Mouse (Mus musculus): ENCODE measurements at regions not wholly inside any gene's neighbourhood (a gene's known extent, or its start where the extent isn't known, plus 50 kb on each side); places are given as distances from the start of the nearest gene placed in this dataset.

DNA sequence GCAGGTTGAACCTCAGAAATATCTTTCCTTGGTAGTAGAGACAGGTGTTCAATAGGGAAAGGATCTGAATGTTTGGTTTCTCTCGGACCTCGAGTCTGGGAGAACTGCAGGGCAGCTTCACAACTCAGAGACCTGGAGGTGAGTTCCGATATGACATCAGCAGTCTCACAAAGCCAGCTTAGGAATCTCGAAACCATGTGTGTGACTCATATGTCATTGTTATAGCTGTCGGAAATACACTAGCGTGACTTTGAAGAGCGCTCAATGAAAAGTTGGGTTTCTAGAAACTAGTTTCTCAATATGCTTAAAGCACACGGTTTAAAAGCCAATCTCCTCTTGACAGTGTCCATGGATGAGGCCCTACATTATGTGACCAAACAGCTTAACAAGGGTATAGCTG, 485.9 kb upstream of the Klf4 start:
- TF ChIP-seq CTCF (IDR thresholded peaks at IDR 0.05; ENCODE audit: borderline replicate concordance, extremely low read depth, insufficient read depth, insufficient read length) (no peak), POLR2A (IDR thresholded peaks at IDR 0.05; ENCODE audit: borderline replicate concordance, extremely low read depth, insufficient read depth, insufficient read length, poor library complexity, severe bottlenecking) (no peak)

Data from brain, embryonic 14.5 days (tissue).